ENCODE assay signal across 16 mouse cellular contexts in genomic region chr1:131336017-131336416, GRCm38 (mm10). TPM values are rescaled to one million over a fixed set of nuclear protein-coding genes. Genes with fewer than 3 reads are reported as not detected.
DNase-seq lines count a peak whose midpoint lies in the region; ATAC-seq and TF ChIP-seq lines count a peak whose summit lies in the region.
"Had no signal": no experiment of that assay in that cellular context is flagged by ENCODE, and none has a peak within 500 bp of the region (broad histone marks: within the 10 kb centered on the region; RNA-seq: fewer than 3 reads in every experiment).

No protein-coding gene starts in this region.

- H3K9ac ChIP-seq in forebrain, embryonic 15.5 days (replicated peaks) = no peak overlapping the region
- H3K9ac ChIP-seq in forebrain, postnatal 0 days = no peak overlapping the region
- no peak overlapping the region for H3K9ac ChIP-seq in kidney, embryonic 14.5 days (ENCODE audit: low read depth, low read length)
- H3K9ac ChIP-seq in limb, embryonic 14.5 days (ENCODE audit: low read depth, low read length, severe bottlenecking) = no peak overlapping the region
- H3K9ac ChIP-seq: liver, postnatal 0 days; midbrain, embryonic 12.5 days had no signal

- no peaks in the 10 kb centered on the region for H3K9me3 ChIP-seq in forebrain, embryonic 15.5 days
- no peaks in the 10 kb centered on the region for H3K9me3 ChIP-seq in forebrain, postnatal 0 days (ENCODE audit: low read length)
- H3K9me3 ChIP-seq in kidney, embryonic 14.5 days (ENCODE audit: control insufficient read depth, low read length) = no peaks in the 10 kb centered on the region
- no peaks in the 10 kb centered on the region for H3K9me3 ChIP-seq in limb, embryonic 14.5 days (ENCODE audit: control insufficient read depth, low read length)
- H3K9me3 ChIP-seq: G1E; midbrain, embryonic 12.5 days had no signal

- H3K36me3 ChIP-seq in forebrain, embryonic 15.5 days = peaks cover 15% of the 10 kb centered on the region
- peaks cover 31% of the 10 kb centered on the region for H3K36me3 ChIP-seq in forebrain, postnatal 0 days (ENCODE audit: insufficient read depth)
- H3K36me3 ChIP-seq in kidney, embryonic 14.5 days (ENCODE audit: control insufficient read depth, insufficient read depth, low read length) = peaks cover 22% of the 10 kb centered on the region
- peaks cover 44% of the 10 kb centered on the region for H3K36me3 ChIP-seq in limb, embryonic 14.5 days (ENCODE audit: control insufficient read depth, insufficient read depth, low read length)

- no peaks in the 10 kb centered on the region for H3K27me3 ChIP-seq in forebrain, embryonic 15.5 days
- no peaks in the 10 kb centered on the region for H3K27me3 ChIP-seq in forebrain, postnatal 0 days (ENCODE audit: insufficient read depth, low read length)
- H3K27me3 ChIP-seq in kidney, embryonic 14.5 days (ENCODE audit: control insufficient read depth, insufficient read depth, low read length) = no peaks in the 10 kb centered on the region
- H3K27me3 ChIP-seq in limb, embryonic 14.5 days (ENCODE audit: control insufficient read depth, insufficient read depth, low read length) = no peaks in the 10 kb centered on the region

- TF ChIP-seq CTCF in forebrain, postnatal 0 days (IDR thresholded peaks at IDR 0.05; ENCODE audit: low read depth) = no peak

- TF ChIP-seq POLR2A in limb, embryonic 14.5 days (IDR thresholded peaks at IDR 0.05; ENCODE audit: borderline replicate concordance, extremely low read depth, insufficient read depth, insufficient read length) = no peak

- peak overlapping the region; percentile 62 for H3K27ac ChIP-seq in forebrain, embryonic 15.5 days (replicated peaks)
- H3K27ac ChIP-seq in forebrain, postnatal 0 days (ENCODE audit: low read depth, low read length) = no peak overlapping the region
- 0 out of 2 replicates have a peak overlapping the region, but pooled peaks have one; percentile 20 for H3K27ac ChIP-seq in kidney, embryonic 14.5 days (ENCODE audit: low read depth, low read length)
- 0 out of 2 replicates have a peak overlapping the region, but pooled peaks have one; percentile 26 for H3K27ac ChIP-seq in limb, embryonic 14.5 days (replicated peaks; ENCODE audit: low read depth, low read length)
- H3K27ac ChIP-seq: midbrain, embryonic 12.5 days had no signal

- no peak for DNase-seq in forebrain, postnatal 0 days
- peak; percentile 18 for DNase-seq in kidney, adult 11 months
- DNase-seq in kidney, adult 18-20 months = no peak
- no peak for DNase-seq in limb, embryonic 14.5 days (ENCODE audit: low spot score)
- no peak for DNase-seq in layer of hippocampus, postnatal 25 days (ENCODE audit: extremely low spot score in 1 of 2, low spot score in 1 of 2)
- no peak for DNase-seq in embryo, embryonic 10.5 days (ENCODE audit: low spot score)
- DNase-seq: heart, adult 18-20 months; liver, postnatal 0 days; lung, postnatal 4 days; thymus, adult 2 months had no signal

- no peak overlapping the region for H3K4me2 ChIP-seq in forebrain, embryonic 15.5 days (replicated peaks)
- no peak overlapping the region for H3K4me2 ChIP-seq in forebrain, postnatal 0 days (ENCODE audit: low read depth)
- no peak overlapping the region for H3K4me2 ChIP-seq in kidney, embryonic 14.5 days (replicated peaks; ENCODE audit: low read depth, low read length)
- H3K4me2 ChIP-seq in limb, embryonic 14.5 days (replicated peaks; ENCODE audit: low read depth, low read length, severe bottlenecking) = no peak overlapping the region
- H3K4me2 ChIP-seq: midbrain, embryonic 12.5 days had no signal

- H3K4me3 ChIP-seq in forebrain, embryonic 15.5 days = no peak overlapping the region
- H3K4me3 ChIP-seq in forebrain, postnatal 0 days (ENCODE audit: low read depth, low read length) = no peak overlapping the region
- no peak overlapping the region for H3K4me3 ChIP-seq in kidney, embryonic 14.5 days (ENCODE audit: low read length)
- no peak overlapping the region for H3K4me3 ChIP-seq in limb, embryonic 14.5 days (replicated peaks; ENCODE audit: low read length)
- H3K4me3 ChIP-seq: erythroblast, embryonic 14.5 days; midbrain, embryonic 12.5 days; myocyte had no signal

- H3K4me1 ChIP-seq in forebrain, embryonic 15.5 days = peaks cover 25% of the 10 kb centered on the region
- no peaks in the 10 kb centered on the region for H3K4me1 ChIP-seq in forebrain, postnatal 0 days (ENCODE audit: insufficient read depth)
- H3K4me1 ChIP-seq in kidney, embryonic 14.5 days (ENCODE audit: control insufficient read depth, insufficient read depth, low read length) = no peaks in the 10 kb centered on the region
- H3K4me1 ChIP-seq in limb, embryonic 14.5 days (ENCODE audit: control insufficient read depth, insufficient read depth, low read length) = peaks cover 5% of the 10 kb centered on the region

- no peak for ATAC-seq in forebrain, embryonic 15.5 days (replicated peaks)
- no peak for ATAC-seq in forebrain, postnatal 0 days
- no peak for ATAC-seq in kidney, embryonic 14.5 days (ENCODE audit: low FRiP score, low TSS enrichment)
- 0 out of 2 replicates have a peak, but pooled peaks have one; percentile 12 for ATAC-seq in limb, embryonic 14.5 days (ENCODE audit: low FRiP score, low read depth)
- ATAC-seq: liver, postnatal 0 days had no signal

- WGBS in forebrain, embryonic 15.5 days = 75% methylated on average over 5 of the region's 5 CpGs
- WGBS in forebrain, postnatal 0 days = 76% methylated on average over 5 of the region's 5 CpGs
- 55% methylated on average over 5 of the region's 5 CpGs for WGBS in kidney, embryonic 14.5 days
- 54% methylated on average over 5 of the region's 5 CpGs for WGBS in limb, embryonic 14.5 days

RNA-seq across cellular contexts. Expression of gene Ikbke, which starts 56.6 kb away (rescaled TPM):
- polyA plus RNA-seq in forebrain, embryonic 15.5 days (2015; fragmentation: Nextera tagmentation; extraction: Ambion mirVana) = 0.42 and 0.67 TPM in 2 replicates
- total RNA-seq in forebrain, postnatal 0 days (2014; rRNA removed) = 1.9 and 2.6 TPM in 2 replicates
- 0.65 and 0.73 TPM in 2 replicates for polyA plus RNA-seq in forebrain, postnatal 0 days (2015; fragmentation: Nextera tagmentation; extraction: Ambion mirVana)
- polyA plus RNA-seq in kidney, embryonic 14.5 days (2014; fragmentation: Nextera tagmentation; extraction: Ambion mirVana) = 2.9 TPM in 2 replicates
- 13.4 and 13.8 TPM in 2 replicates for polyA plus RNA-seq in limb, embryonic 14.5 days (2012; rRNA removed)
- polyA plus RNA-seq in limb, embryonic 14.5 days (2014; fragmentation: Nextera tagmentation; extraction: Ambion mirVana) = 4.2 and 6.6 TPM in 2 replicates
- total RNA-seq in layer of hippocampus, postnatal 25 days (2021) = 1 to 10 TPM in 1 of 2 experiments, under 1 TPM in 1; 0.98 to 2.7 TPM
- polyA plus RNA-seq: erythroblast, embryonic 14.5 days had no signal
